Mouse (Mus musculus): ENCODE results near the gene Exoc5. TPM values are rescaled to one million over a fixed set of nuclear protein-coding genes. Genes with fewer than 3 reads are reported as not detected.
A peak's percentile ranks its signal among the peaks of the same experiment; 100 is the strongest.

Exoc5 gene
- polyA plus RNA-seq, 1 experiment = 30.9 TPM

- Histone ChIP-seq H3K27ac (ENCODE audit: insufficient read depth, low read length) (no peak overlapping the region), H3K4me3 (ENCODE audit: insufficient read depth, low read length) (no peak overlapping the region), H3K4me1 (ENCODE audit: control insufficient read depth, insufficient read depth, low read length) (no peaks in the 10 kb centered on the region)
- TF ChIP-seq CTCF (IDR thresholded peaks at IDR 0.05; ENCODE audit: extremely low read depth, insufficient read depth, low read length) (no peak), POLR2A (IDR thresholded peaks at IDR 0.05; ENCODE audit: extremely low read depth, insufficient read depth, low read length) (no peak)
Observed at GRCm38 (mm10) chr14:48986231-48986630, 80.2 kb downstream of the Exoc5 start.

DNA sequence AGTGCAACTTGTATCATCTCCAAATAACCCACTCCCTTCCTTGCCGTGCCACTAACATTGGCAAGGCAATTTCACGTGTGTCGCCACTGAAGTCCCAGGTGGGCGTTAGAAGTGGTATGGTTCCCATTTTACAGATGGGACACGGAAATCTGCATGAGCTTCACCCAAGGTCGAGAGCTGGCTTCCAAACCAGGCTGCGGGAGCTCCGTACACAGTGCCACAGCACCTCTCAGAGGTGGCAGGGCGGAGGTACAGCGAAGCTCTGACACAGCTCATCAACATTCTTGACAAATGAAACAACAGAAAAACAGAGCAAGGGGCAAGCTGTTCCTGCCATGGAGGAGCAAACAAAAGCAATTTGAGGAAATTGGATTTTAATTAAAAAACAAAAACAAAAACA, 80.8 kb downstream of the Exoc5 start:
- TF ChIP-seq CTCF (IDR thresholded peaks at IDR 0.05; ENCODE audit: extremely low read depth, insufficient read depth, low read length) (peak; percentile 81), POLR2A (IDR thresholded peaks at IDR 0.05; ENCODE audit: extremely low read depth, insufficient read depth, low read length) (no peak)
- Histone ChIP-seq H3K27ac (ENCODE audit: insufficient read depth, low read length) (no peak overlapping the region), H3K4me1 (ENCODE audit: control insufficient read depth, insufficient read depth, low read length) (no peaks in the 10 kb centered on the region), H3K4me3 (ENCODE audit: insufficient read depth, low read length) (no peak overlapping the region)

DNA sequence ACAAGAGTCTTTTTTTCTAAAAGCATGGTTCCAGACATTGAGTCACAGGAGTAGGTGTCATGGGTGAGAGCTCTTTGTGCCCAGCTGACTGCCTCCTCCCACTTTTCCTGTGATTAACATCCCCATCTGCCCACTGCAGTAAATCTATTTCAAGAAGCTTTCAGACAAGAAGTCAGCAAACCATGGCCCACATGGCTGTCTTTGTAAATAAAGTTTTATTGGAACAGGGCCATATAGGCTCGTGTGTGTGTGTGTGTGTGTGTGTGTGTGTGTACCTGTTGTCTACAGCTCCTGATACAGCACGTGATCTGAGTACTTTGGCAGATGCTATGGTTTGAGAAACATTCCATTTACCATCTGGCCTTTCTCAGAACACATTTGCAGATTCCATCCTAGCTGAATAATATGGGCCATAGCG, 87.5 kb downstream of the Exoc5 start:
- TF ChIP-seq CTCF (IDR thresholded peaks at IDR 0.05; ENCODE audit: extremely low read depth, insufficient read depth, low read length) = no peak
- TF ChIP-seq POLR2A (IDR thresholded peaks at IDR 0.05; ENCODE audit: extremely low read depth, insufficient read depth, low read length) = no peak
- Histone ChIP-seq H3K4me3 (ENCODE audit: insufficient read depth, low read length) (no peak overlapping the region), H3K4me1 (ENCODE audit: control insufficient read depth, insufficient read depth, low read length) (no peaks in the 10 kb centered on the region; the same call in 1 of the 2 replicates), H3K27ac (ENCODE audit: insufficient read depth, low read length) (no peak overlapping the region)

- H3K27ac ChIP-seq (ENCODE audit: insufficient read depth, low read length) = no peak overlapping the region
Observed at GRCm38 (mm10) chr14:48971546-48971945, 94.9 kb downstream of the Exoc5 start.

GRCm38 (mm10) chr14:48968670-48969069, 97.8 kb downstream of the Exoc5 start:
- H3K27ac ChIP-seq (ENCODE audit: insufficient read depth, low read length) = no peak overlapping the region
- TF ChIP-seq CTCF (IDR thresholded peaks at IDR 0.05; ENCODE audit: extremely low read depth, insufficient read depth, low read length) (no peak), POLR2A (IDR thresholded peaks at IDR 0.05; ENCODE audit: extremely low read depth, insufficient read depth, low read length) (no peak)
- no peaks in the 10 kb centered on the region for H3K4me1 ChIP-seq (ENCODE audit: control insufficient read depth, insufficient read depth, low read length)
- no peak overlapping the region for H3K4me3 ChIP-seq (ENCODE audit: insufficient read depth, low read length)

More at GRCm38 (mm10) chr14:48971546-48971945, 94.9 kb downstream of the Exoc5 start:
- no peaks in the 10 kb centered on the region for H3K4me1 ChIP-seq (ENCODE audit: control insufficient read depth, insufficient read depth, low read length)
- TF ChIP-seq CTCF (IDR thresholded peaks at IDR 0.05; ENCODE audit: extremely low read depth, insufficient read depth, low read length) (no peak), POLR2A (IDR thresholded peaks at IDR 0.05; ENCODE audit: extremely low read depth, insufficient read depth, low read length) (no peak)
- H3K4me3 ChIP-seq (ENCODE audit: insufficient read depth, low read length) = no peak overlapping the region

Other genes with a start within 250 kb of the Exoc5 start
- 18.7 and 18.8 TPM in 2 replicates for gene Ap5m1, start 556 bp downstream of the Exoc5 start, polyA plus RNA-seq (2012; rRNA removed)
- 21.7 and 22.9 TPM in 2 replicates for gene Naa30, start 105.6 kb upstream of the Exoc5 start, polyA plus RNA-seq (2012; rRNA removed)
- not detected in 2 replicates for gene ccdc198, start 178.8 kb upstream of the Exoc5 start, polyA plus RNA-seq (2012; rRNA removed)

All from cortical plate, adult 2 months (tissue).